Mouse (Mus musculus) right cerebral cortex, postnatal 4 days (tissue): ENCODE measurements around the gene Slx4.
"Not testable (repeated sequence)": the region's sequence is repeated elsewhere in the genome, so short reads cannot be mapped to it uniquely, and the experiment has no call there.

Experiments
- DNase-seq: peaks from one replicate; pipeline ENCODE4 v3.0.0-alpha.2; 2022

Gene Slx4

GRCm38 (mm10) chr16:4003489-4004398, at the start of gene Slx4:
Gene Slx4 (minus strand): TSS chr16:4003770.
- peak; percentile 94 for DNase-seq

DNA sequence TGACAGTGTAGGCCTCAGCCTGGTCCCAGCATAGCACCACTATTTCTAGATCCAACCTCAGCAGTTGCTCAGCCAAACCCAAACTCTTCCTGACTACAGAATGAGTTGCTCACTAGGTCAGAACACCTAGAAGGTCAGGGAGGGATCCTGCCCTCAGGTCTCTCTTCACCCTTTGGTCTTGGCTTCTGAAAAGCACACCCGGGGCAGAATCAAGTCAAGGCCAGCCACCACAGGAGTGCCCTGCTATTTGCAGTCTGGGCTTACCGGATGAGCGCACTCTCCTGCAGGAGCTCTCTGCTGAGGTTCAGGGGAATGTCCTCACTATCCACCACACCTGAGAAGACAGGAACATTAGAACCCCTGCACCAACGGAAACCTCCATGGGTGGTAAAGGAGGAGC, 49.0 kb upstream of the Slx4 start:
- DNase-seq, result no peak

GRCm38 (mm10) chr16:4045524-4045923, 42.0 kb upstream of the Slx4 start:
- no peak for DNase-seq

GRCm38 (mm10) chr16:4044093-4044492, 40.5 kb upstream of the Slx4 start:
- DNase-seq, result no peak

GRCm38 (mm10) chr16:4041646-4042045, 38.1 kb upstream of the Slx4 start:
- DNase-seq, result no peak

- DNase-seq, result no peak
Observed at GRCm38 (mm10) chr16:4040206-4040605, 36.6 kb upstream of the Slx4 start.

DNA sequence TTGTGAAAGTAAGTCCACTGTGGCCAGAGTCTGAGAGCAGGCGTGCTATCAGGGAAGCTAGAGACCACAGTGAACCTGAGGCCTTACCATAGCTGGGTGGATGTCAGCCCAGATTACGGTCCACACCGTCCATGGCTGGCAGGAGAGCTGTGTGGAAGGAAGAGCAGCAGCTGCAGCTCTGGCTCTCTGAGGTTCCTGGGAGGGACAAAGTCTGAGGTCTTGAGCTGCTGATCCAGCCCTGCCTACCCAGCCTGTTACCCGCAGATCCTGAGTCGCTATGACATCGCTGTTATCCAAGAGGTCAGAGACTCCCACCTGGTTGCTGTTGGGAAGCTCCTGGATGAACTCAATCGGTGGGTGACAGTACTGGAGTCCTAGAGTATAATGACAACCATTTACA, 34.1 kb upstream of the Slx4 start:
- no peak for DNase-seq

DNA sequence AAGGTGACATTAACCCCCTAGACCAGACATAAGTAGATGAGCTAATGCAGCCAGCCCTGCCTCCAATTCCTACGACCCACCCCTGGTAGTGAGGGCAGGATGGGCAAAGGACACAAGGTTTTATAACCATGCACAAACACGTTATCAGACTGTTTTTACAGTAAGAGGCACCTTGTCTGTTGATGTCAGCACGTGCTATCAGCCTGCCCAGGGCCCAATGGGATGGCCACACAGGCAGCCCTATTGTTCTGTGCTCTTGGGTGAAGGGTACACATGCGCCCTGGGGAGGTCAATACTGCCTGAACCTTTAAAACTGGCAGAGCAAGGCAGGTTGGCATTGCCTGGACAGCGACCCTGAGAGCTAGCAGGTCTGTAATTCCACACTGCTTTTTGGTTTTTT, 33.2 kb upstream of the Slx4 start, which contains the start of gene Dnase1:
TSS of gene Dnase1 (plus strand) at position 136 of the 400 bp plus-strand sequence.
- no peak for DNase-seq

- no peak for DNase-seq
Observed at GRCm38 (mm10) chr16:4035575-4035974, 32.0 kb upstream of the Slx4 start.

DNA sequence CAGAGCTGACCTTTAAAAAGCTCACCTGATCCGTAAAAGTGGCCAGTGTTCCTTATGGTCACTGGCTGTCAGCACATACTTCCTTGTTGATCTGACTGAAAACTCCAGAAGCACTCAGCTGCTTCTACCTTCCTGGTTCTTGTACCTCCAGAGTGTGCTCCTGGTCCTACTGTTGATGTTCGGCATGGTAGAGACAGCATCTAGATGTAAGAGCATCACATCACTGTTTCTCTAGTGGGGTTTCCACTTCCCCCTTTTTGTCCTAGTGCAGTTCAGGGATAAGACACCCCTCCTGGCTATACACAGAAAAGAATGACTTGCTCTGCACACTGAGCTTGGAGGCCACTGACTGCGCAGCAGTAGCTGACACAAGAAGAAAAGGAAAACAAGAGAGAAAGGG, 30.9 kb upstream of the Slx4 start:
- no peak for DNase-seq

DNA sequence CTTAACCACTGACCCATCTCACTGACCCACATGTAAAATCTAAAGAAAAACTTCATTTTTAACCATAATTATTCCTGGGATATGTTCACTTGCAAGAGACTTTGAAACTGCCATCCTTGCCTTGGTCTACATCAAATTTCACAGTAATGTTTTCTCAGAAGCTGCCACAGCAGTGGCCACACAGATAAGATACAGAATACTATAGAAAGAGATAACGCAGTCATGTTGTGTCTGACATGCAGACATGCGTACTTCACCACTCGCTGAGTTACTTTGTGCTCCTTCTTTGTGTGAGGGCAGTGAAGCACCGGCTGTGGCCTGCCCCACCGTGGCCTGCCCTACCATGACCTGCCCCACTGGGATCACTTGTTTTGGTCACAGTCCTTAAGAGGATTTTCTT, 30.4 kb upstream of the Slx4 start:
- DNase-seq, result no peak

DNA sequence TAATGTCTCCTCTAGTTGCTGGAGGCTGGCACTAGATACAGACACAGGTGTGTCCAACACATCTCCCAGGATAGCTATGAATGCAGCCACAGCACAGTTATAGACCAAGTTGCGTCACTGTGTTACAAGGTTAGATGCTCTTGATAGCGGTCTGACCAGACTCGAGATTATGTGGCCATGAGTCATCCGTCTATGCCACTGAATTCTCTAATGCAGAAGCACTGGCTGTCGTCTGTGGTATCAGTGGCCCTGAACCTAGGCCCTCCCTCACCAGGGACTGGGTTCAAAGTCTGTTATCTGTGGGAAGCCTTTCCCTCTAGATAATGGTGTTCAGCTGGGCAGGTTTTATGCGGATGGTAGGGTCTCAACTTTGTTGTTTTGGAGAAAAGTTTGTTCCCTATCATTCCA, 28.8 kb upstream of the Slx4 start:
- no peak for DNase-seq

DNA sequence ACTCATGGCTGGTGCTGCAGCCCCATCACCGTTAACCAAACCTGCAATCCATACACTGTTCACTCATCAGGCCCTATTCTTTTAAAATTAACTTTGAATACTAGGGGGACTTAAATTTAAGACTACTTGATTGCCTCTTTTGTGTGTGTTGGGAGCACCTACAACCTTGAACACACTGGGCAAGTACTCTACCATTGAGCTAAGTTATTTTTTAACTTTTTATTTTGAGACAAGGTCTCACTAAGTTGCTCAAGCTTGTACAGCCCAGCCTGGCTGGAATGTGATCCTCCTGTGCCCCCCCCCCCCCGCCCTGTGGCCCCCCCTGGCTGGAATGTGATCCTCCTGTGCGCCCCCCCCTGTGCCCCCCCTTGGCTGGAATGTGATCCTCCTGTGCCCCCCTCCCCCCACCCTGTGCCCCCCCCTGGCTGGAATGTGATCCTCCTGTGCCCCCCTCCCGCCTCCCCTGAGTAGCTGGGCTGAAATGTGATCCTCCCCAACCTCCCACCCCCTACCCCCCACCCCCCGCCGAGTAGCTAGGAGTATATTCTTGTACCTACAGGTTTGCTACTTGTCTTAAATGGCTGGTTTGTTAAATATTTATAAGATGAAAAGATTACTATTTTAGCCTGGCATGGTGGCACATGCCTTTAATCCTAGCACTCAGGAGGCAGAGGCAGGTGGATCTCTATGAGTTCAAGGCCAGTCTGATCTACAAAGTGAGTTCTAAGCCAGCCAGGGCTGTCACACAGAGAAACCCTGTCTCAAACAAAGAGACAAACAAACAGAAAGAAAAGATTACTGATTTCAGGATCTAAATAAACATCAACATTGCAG, 28.1 kb upstream of the Slx4 start:
- no peak for DNase-seq

DNA sequence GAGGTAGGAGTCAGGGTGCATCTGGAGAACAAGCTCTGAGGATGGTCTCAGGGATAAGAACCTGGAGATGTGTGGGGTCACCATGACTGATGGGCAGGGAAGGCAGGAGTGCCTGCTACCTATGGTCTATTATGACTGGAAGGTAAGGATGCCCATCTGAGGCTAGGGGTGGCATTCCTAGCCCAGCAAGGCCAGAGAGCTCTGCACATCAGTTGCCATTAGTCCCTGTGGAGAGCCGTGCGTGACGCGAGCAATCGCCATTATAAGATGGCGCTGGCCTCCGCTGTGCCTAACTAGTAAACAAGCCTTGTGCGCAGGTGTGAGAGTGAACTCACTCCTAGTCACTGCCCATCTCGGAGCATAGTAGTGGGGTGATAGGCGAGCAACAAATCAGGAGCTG, 26.9 kb upstream of the Slx4 start:
- no peak for DNase-seq

DNA sequence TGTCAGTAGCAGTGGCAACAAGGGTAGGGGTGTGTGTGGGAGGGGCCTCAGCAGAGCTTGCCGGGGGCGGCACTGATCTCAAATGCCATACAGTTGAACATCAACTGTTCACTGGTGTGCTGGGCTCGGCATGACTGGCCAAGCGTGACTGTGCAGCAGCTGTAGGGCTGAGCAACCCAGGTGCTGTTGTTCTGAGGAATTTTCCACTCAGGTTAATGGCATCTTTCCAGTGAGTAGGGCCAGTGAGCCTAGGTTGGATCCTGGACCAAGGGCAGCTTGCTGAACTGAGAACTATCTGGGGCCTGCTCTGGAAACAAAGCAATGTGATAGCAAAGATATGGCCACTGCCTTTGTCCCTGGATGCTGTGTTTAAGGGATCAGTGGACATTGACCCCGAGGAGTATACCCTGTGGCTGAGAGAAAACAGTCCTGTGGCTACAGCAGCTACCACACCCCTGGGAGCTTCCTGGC, 25.8 kb upstream of the Slx4 start:
- no peak for DNase-seq

DNA sequence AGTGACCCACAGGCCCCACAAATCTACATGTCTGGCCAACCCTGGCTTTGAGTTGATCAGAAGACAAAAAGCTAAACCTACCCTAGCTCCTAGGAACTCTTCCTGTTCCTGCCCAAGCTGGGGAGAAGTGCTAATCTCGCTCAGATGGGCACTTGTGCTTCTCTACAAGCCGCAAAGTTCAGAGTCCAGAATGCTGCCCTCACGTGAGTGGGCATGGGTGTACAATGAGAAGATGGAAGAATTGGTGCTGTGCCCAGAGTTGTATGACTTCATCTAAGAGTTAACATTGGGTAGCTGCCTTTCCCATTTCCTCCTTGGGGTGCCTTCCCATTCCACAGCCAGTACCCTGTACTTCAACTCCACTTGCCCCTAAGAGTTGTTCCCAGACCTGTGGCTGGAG, 23.6 kb upstream of the Slx4 start:
- no peak for DNase-seq

- no peak for DNase-seq
Observed at GRCm38 (mm10) chr16:4026672-4027071, 23.1 kb upstream of the Slx4 start.

DNA sequence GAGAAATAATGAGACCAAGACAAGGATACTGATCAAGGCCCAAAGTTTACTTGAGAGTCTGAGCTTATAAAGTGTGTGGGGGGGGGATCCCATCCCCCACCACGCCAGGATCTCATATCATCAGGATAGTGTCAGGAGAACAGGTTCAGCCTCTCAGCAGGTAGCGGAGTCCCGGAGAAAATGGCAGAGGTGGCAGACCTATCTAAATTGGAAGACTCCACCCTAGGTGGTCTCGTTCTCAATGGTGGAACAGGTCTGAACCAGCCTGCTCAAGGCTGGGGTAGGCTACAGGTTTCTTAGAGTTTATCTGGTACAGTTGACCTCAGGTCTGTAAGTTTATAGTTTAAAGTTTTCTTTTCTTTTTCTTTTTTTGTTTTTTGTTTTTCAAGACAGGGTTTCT, 19.1 kb upstream of the Slx4 start:
- DNase-seq, result no peak

- DNase-seq, result no peak
Observed at GRCm38 (mm10) chr16:4021241-4021640, 17.7 kb upstream of the Slx4 start.

DNA sequence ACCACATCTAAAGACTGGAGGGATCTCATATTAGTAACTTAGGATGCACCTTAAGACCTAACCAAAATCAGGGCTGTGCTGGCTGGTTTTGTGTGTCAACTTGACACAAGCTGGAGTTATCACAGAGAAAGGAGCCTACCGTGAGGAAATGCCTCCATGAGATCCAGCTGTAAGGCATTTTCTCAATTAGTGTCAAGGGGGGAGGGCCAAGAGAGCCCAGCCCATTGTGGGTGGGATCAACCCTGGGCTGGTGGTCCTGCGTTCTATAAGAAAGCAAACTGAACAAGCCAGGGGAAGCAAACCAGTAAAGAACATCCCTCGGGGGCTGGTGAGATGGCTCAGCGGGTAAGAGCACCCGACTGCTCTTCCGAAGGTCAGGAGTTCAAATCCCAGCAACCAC, 13.9 kb upstream of the Slx4 start:
- not testable (repeated sequence) for DNase-seq

GRCm38 (mm10) chr16:4016786-4017185, 13.2 kb upstream of the Slx4 start:
- DNase-seq, result not testable (repeated sequence)

GRCm38 (mm10) chr16:4014040-4014668, 10.6 kb upstream of the Slx4 start:
- DNase-seq, result no peak

DNA sequence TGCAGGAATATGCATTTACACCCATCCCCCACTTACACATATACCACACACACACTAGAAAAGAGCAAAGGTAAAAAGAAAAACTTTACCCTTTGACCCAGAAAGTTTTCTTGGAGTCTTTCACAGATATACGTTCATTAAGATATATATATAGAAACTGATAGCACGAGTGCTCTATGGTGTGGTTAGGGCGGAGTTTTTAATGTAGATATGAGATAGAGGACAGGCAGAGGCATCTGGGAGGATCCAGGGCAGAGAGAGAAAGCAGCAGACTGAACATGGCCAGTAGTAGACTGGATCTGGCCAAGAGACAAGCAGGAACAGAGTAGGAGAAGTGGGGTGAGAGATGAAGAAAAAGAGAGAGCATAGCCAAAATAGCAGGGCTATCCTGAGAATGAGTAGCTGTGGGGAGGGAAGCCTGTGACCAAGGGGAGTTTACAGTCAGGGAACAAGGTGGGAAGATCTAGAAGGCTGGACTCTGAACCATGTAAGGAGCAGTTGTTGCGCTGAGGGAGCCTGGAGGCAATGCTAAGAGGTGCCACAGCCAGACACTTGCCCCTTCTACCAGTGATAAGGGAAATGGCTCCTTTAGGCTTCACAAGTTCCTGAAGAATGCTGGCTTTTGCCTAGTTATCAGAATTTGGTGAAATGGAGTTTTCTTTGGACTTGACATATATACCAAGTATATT, 9.5 kb upstream of the Slx4 start:
- no peak for DNase-seq
